Mouse (Mus musculus) olfactory bulb, adult 2 months (tissue): Measurements from ENCODE around the gene Tmem232.

Source experiments
- CTCF ChIP-seq: fragments of 200-500 bp; IDR thresholded peaks from 2 replicates; pipeline ENCODE4 v1.5.1; 2012; ENCODE audit warnings: low read depth, mild to moderate bottlenecking, low read length, moderate library complexity; ENCODE audit not compliant: insufficient read depth
- POLR2A ChIP-seq: fragments of 200-500 bp; IDR thresholded peaks from 2 replicates; pipeline ENCODE4 v1.6.1; 2012; ENCODE audit warnings: mild to moderate bottlenecking, low read depth, low read length, moderate library complexity; ENCODE audit not compliant: insufficient read depth

DNA sequence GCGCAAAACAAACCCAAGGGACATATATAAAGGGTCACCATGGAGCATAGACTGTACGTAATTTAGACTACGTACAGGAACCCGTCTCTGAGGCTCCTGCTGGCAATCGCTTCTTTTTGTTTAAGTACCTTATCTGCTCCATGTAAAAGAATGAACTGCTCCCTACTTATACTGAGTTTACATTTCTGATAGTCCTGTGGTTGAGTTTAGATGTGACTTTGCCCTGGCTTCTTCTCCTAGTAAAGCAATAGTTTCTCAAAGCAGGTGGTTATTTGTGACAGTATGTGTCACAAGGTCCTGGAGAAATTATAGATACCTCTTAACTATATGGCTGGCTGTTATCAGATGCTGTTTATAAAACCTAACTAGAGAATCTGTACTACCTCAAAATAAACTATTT lies 40.9 kb upstream of the Tmem232 start:
- TF ChIP-seq CTCF (no peak), POLR2A (no peak)
